Mouse (Mus musculus): ENCODE data around the gene Gda.

The Gda gene

DNA sequence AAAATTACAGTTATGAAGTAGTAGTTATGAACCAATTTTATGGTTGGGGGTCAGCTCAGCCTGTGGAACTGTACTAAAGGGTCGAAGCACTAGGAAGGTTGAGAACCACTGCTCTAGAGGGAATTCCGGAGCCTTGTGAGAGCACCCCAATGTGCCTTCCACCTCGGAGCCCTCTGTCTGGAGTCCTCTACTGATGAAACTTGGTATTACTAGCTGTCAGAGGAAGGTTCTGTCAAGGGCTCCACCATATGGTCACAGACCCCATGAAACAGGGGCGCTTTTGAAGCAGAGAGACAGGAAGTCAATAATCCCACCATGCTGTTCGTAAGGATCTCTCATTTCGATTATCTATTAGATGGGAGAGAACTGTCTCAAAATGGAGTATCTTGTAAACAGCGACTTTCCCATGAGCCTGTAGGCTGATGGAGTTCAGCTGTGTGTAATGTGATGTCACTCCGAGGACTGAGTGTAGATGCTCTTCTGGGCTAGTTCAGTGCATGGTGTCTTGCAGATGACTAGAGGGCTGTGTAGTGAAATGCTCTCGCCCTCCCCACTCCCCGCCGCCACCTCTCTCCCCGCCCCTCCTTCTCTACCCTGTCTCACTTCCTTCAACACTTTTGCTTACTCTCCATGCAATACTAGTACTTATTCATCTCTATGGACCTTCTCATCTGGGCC is 100.7 kb downstream of the Gda start:
- DNase-seq = no peak

DNA sequence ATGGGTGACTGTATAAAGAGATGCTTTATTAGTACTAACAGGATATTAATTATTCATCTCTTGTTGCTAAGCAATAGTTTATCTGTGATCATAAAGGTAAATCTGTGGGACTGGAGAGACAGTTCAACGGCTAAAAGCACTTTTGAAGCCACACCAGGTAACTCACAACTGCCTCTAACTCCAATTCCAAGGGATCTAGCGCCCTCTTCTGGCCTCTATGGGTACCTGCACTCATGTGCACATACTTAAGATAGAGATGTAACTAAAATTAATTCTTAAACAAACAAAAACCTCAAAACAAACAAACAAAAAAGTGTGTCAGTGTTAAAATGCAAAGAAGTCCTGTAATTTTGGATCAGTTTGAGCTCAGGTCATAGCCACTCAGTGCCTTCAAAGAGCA is 101.9 kb downstream of the Gda start:
- no peak for DNase-seq

DNA sequence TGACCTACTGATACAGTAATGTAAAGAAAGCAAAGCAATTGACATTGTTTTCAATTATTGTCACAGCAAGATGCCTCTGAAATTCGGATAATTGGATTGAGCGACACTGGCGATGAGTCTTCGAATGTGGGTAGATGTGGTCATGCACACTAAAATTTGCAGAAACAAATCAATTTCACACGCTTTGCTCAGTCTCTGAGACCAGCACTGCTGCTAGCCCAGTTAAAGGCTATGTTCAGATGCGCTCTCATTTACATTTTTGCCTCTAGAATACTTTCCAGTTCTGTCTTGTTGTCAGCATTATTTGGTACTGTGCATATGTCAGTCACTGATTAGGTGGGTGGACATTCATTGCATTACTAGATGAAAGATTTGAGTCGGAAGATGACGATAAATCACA is 102.5 kb downstream of the Gda start:
- DNase-seq = no peak

DNA sequence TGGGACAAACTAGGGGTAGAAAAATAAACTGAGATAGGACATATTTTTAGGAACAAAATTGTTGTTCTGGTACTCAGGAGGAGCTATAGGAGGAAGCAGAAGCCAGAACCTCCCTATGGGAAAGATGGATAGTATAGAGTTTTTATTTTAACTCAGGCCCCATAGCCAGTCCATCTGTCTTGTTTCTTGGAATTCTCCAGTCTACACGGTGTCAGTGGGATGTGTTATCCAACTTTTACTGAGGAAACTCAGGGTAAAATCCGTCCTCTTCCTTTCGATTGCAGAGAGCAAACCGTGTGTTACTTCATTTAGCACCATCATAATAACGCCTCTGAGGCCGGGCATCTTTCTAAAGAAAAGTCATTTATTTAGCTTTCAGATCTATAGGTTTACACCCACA is 104.1 kb downstream of the Gda start:
- no peak for DNase-seq

DNA sequence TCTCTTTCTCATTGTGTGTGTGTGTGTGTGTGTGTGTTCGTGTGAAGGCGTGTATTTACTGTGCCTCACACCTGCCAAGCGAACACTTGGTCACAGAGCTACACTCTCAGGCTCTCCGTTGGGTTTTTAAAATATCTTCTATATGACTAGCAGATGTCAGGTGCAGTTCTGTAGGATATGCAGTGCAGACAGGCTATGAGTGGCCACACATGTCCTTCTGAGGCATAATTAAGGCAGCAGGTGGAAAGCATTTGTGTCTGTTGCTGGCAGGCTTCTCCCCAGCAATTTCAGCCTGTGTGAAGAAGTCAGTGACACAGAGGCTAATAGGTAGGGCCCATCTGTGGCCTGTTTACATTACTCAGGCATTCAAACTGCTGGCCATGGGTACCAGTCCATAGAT is 104.7 kb downstream of the Gda start:
- DNase-seq = no peak

DNA sequence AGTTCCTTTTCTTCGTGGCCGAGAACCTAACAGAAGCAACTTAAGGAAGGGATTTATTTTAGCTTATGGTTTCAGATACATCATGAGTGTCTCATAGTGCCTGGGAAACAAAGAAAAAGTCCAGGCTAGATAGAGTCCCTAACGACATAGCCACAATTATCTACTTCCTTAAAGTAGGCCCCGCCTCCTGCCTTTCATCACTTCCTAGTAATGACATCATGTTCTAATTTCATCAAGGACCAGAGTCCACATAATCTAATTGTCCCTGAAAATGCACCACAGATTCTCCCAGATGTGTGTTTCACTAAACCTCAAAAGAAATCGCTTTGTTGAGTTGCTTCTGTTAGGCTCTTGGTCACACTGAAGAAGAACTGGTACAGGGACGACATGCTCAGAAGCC is 115.5 kb downstream of the Gda start:
- no peak for DNase-seq

DNA sequence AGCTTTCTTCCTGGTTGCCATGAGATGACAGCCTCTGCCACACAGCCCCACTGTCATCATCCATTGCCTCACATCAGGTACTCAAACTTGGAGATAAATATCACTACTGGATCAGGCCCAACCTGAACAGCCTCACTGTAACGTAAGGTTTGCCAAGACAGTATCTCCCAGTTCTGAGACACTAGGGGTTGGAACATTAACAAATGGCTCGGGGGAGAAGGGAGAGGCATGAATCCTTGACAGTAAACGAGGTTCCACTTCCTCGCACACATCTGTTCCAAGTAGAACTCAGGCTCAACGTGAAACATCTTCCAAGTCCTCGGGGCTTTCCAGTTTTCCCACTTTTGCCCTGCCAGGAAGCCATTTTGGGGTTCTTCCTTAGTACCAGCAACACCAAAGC is 123.6 kb downstream of the Gda start:
- no peak for DNase-seq

DNA sequence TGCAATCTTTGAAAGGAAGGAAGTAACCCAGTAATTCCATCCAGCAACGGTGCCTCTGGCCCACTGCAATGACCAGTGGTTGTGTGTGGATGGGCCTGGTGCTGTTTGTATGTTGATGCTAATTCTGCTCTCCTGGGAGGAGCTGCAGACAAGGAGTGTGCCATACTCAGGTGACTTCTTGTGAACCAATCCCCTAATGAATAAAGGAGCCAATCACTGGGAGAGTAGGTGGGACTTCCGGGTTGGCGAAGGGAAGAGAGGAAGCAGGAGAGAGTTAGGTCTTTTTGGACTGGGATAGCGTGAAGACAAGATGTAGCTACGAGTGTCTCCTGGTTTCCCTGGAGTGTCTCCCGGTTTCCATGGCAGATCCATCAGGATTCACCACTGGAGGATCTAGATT is 126.6 kb downstream of the Gda start:
- DNase-seq = no peak
